Mouse (Mus musculus): ENCODE measurements around the gene Cyb5rl.

DNA sequence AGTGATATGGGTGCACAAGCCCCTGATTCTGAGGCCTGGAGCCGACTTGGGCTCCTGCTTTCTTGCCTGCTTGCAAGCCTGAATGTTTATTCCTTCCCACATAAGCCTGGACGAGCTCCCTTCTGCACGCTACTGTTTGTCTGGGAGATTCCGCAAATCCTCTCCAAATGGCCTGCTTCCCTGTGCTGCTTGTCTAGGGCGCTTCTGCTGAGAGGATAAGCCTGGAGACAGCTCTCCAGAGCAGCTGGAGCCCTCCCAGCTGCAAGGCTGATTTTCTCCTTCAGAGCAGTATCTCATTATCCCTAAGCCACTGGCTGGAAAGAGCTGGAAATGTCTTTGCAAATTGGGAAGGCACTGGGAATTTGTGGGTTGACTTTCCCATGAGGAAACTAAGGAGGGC is 8.7 kb downstream of the Cyb5rl start:
- TF ChIP-seq CTCF (IDR thresholded peaks at IDR 0.05) (no peak), POLR2A (IDR thresholded peaks at IDR 0.05; ENCODE audit: insufficient read depth, low read depth, low read length) (no peak)
